Mouse (Mus musculus) C2C12 (cell line): ENCODE measurements around the gene Shbg.

Experiments used
- CTCF ChIP-seq: IDR thresholded peaks from one replicate; pipeline ENCODE4 v1.5.1; 2011; ENCODE audit not compliant: control insufficient read depth, insufficient read depth, insufficient read length
- MYOG ChIP-seq: IDR thresholded peaks from one replicate; pipeline ENCODE4 v1.6.1; 2011; ENCODE audit not compliant: control insufficient read depth, insufficient read length; ENCODE audit errors: extremely low read depth
- USF1 ChIP-seq: IDR thresholded peaks from one replicate; pipeline ENCODE4 v1.6.1; 2011; ENCODE audit warnings: low read depth, mild to moderate bottlenecking, control low read depth, moderate library complexity

- TF ChIP-seq MYOG (no peak), CTCF (no peak), USF1 (no peak)
These were observed 44.7 kb upstream of the Shbg start, which contains the start of gene Mpdu1 for GRCm38 (mm10) chr11:69662213-69662966.
